Mouse (Mus musculus) right cerebral cortex, postnatal 25 days (tissue): Measurements from ENCODE around the gene Serac1.

Experiments
- DNase-seq: peaks from one replicate; pipeline ENCODE4 v3.0.0; 2022

Gene Serac1

GRCm38 (mm10) chr17:6079287-6080122 is at the start of gene Serac1, which contains the start of gene Gtf2h5:
Gene Serac1, minus strand, starts transcription at chr17:6079741.
Gene Gtf2h5, plus strand, starts transcription at chr17:6079786.
- DNase-seq: peak; percentile 99

GRCm38 (mm10) chr17:6128039-6128438 is 48.5 kb upstream of the Serac1 start:
- DNase-seq: no peak

GRCm38 (mm10) chr17:6125441-6125840 is 45.9 kb upstream of the Serac1 start:
- DNase-seq: no peak

- DNase-seq: no peak
Observed at GRCm38 (mm10) chr17:6123776-6124175, 44.2 kb upstream of the Serac1 start.

- DNase-seq: no peak
Observed at GRCm38 (mm10) chr17:6118861-6119260, 39.3 kb upstream of the Serac1 start.

GRCm38 (mm10) chr17:6117917-6118316 is 38.4 kb upstream of the Serac1 start:
- no peak for DNase-seq

- no peak for DNase-seq
Observed at GRCm38 (mm10) chr17:6117148-6117725, 37.7 kb upstream of the Serac1 start.

GRCm38 (mm10) chr17:6115085-6115484 is 35.5 kb upstream of the Serac1 start:
- no peak for DNase-seq

- DNase-seq: no peak
Observed at GRCm38 (mm10) chr17:6113653-6114052, 34.1 kb upstream of the Serac1 start.

- no peak for DNase-seq
Observed at GRCm38 (mm10) chr17:6110956-6111355, 31.4 kb upstream of the Serac1 start.

GRCm38 (mm10) chr17:6108175-6108574 is 28.6 kb upstream of the Serac1 start:
- no peak for DNase-seq

- DNase-seq: peak; percentile 59
Observed at GRCm38 (mm10) chr17:6107015-6107601, 27.6 kb upstream of the Serac1 start.

GRCm38 (mm10) chr17:6106361-6107014 is 26.9 kb upstream of the Serac1 start, which contains the start of gene Tulp4:
Gene Tulp4, plus strand, starts transcription at chr17:6106437.
- DNase-seq: peak; percentile 87

GRCm38 (mm10) chr17:6103566-6103965 is 24.0 kb upstream of the Serac1 start:
- no peak for DNase-seq

GRCm38 (mm10) chr17:6102287-6102686 is 22.7 kb upstream of the Serac1 start:
- no peak for DNase-seq

GRCm38 (mm10) chr17:6097884-6098283 is 18.3 kb upstream of the Serac1 start:
- DNase-seq: peak; percentile 37

- no peak for DNase-seq
Observed at GRCm38 (mm10) chr17:6095579-6095978, 16.0 kb upstream of the Serac1 start.

- no peak for DNase-seq
Observed at GRCm38 (mm10) chr17:6091604-6092003, 12.1 kb upstream of the Serac1 start.

GRCm38 (mm10) chr17:6083323-6083890 is 3.9 kb upstream of the Serac1 start:
- DNase-seq: no peak

GRCm38 (mm10) chr17:6073405-6073804 is 6.1 kb downstream of the Serac1 start:
- no peak for DNase-seq

- no peak for DNase-seq
Observed at GRCm38 (mm10) chr17:6069866-6070265, 9.7 kb downstream of the Serac1 start.

GRCm38 (mm10) chr17:6067613-6068012 is 11.9 kb downstream of the Serac1 start:
- no peak for DNase-seq

GRCm38 (mm10) chr17:6066021-6066420 is 13.5 kb downstream of the Serac1 start:
- no peak for DNase-seq
